Mouse (Mus musculus): ENCODE data around the gene Trim28.

- TF ChIP-seq POLR2A (IDR thresholded peaks at IDR 0.05; ENCODE audit: control insufficient read depth, low read depth, low read length), result no peak
- TF ChIP-seq CTCF (IDR thresholded peaks at IDR 0.05; ENCODE audit: control insufficient read depth, insufficient read depth, insufficient replicate concordance, low read depth, low read length), result no peak
Measured at GRCm38 (mm10) chr7:13035211-13035855, 36.4 kb downstream of the Trim28 start.

All from testis, adult 2 months (tissue).